Mouse (Mus musculus) retina, postnatal 7 days (tissue): ENCODE data around the gene Mapk8ip2.

Experiments used
- DNase-seq: peaks from one replicate; pipeline ENCODE4 v3.0.0-alpha.2; 2012; ENCODE audit warnings: low read depth, low spot score

Mapk8ip2 gene

DNA sequence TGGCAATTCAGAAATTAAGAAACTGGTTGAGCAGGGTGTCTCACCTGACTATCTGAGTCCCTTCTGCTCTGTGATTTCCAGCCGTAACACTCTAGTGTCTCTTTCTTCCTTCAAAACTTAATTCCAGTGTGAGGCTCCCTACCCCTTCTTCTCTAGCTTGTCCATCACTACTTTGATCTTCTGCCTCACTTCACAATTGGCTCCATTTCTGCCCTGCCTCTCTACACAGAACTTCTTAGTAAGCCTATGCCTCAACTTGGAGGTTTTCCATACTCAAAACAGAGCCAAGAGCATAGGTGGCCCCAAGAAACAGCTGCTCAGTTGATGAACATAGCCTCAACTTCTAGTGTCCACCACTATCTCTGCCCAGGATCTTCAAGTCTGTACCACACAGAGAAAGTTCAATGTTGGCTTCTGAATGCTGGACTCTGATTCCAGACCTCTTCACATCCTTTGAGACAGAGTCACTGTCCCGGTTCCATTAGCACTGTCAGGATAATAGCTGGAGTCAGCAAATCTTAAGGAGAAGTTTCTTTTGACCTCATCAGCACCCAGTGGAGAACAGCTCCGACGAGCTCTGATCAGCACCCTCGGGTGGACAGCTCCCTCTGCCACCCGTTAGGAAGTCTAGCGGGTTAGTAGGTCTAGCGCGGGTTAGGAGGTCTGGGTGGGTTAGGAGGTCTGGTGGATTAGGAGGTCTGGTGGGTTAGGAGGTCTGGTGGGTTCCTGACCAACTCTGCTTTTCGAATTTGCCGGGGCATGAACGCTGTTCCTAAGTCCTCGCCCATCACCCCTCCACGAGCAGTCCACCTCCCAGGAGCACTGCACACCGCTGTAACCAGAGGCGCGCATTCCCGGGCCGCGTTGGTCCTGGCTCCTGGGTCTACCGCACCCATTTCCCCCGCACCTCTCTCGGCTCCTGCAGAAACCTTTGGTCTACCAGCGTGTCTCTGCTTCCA is 528 bp upstream of the Mapk8ip2 start:
- peak; percentile 13 for DNase-seq

DNA sequence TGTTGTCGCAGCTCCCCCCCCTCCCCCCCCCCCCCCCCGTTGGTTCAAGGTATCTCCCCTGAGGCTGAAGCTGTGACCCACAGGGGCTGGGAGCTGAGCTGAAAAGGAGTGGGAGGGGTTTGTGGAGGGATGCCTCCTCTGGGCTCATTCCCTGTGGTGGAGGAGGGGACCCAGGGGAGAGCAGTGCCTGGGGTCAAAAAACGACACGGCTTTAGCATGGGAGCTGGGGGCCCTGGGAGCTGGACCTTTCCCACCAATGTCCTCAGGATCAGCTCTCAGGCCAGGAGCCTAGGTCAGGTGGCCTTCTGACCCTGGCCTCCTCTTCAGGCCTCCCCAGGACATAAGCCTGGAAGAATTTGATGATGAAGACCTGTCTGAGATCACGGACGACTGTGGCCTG is 1.1 kb downstream of the Mapk8ip2 start:
- no peak for DNase-seq

DNA sequence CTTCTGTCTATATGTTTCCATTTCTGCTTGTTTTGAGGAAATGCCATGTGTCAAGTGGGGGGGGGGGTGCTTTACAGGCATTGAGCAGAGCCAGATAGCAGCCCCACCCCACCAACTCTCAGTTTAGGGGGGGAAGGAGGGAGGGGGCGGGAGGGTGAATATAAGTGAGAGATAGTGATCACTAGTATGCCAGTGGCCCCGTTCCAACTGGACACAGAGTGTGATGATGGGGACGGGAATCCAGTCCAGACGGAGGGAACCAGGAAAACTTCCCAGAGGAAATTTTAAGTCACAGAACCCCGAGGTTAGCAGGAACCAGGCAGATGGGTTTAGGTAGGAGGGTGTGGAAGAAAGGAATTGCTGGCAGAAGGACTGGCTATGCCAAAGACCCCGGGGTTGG is 1.9 kb downstream of the Mapk8ip2 start:
- DNase-seq, result no peak

DNA sequence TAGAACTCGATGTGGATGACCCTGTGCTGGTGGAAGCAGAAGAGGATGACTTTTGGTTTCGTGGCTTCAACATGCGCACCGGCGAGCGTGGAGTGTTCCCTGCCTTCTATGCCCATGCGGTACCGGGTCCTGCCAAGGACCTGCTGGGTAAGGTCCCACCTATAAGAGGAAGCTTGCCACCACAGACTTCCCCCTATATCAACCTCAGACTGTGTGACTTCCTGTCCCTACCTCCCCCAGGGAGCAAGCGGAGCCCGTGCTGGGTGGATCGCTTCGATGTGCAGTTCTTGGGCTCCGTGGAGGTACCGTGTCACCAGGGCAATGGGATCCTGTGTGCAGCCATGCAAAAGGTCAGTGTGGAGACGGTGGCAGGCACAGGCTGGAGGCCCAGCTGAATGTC is 5.2 kb downstream of the Mapk8ip2 start:
- DNase-seq, result no peak

DNA sequence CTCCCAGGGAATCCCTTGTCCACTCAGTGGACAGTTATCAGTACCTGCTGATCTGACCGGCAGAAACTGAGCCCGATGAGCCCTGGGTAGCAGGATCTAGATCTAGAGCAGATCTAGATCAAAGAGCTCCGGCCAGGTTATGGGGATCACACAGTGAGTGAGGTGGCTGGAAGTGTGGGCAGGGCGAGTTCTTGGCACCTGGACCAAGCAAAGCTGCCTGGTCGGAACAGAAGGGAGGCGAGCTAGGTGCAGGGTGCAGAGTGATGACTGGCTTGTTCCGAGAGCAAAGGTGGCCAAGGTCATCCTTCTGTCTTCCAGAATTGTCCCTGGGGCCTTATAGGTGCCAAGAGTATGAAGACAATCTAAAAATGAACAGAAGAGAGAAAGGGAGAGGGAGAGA is 6.1 kb downstream of the Mapk8ip2 start:
- DNase-seq, result no peak

DNA sequence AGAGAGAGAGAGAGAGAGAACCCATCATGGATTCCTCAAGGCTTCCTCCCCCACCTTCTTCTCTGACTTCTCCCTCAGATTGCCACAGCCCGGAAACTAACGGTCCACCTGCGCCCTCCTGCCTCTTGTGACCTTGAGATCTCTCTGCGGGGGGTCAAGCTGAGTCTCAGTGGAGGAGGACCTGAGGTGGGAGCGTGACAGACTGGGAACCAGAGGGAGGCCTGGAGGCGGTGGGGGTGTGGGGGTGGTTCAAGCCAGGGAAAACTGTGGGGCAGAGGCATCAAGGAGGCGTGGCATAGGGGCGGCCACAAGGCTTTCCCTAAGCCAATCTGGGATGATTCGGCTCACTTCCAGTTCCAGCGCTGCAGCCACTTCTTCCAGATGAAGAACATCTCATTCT is 6.6 kb downstream of the Mapk8ip2 start:
- no peak for DNase-seq

DNA sequence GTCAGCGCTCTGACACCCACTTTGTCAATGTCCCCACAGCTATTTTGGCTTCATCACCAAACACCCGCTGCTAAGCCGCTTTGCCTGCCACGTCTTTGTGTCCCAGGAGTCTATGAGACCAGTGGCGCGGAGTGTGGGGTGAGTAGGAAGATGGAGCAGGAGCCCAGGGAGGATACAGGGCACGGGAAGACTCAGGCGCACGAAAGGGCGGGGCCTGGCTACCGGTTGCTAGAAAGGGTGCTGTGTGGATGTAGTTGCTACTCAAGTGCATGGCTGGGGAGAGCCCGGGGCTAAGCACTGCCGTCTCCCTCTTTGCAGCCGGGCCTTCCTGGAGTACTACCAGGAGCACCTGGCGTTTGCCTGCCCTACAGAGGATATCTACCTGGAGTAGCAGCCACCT is 7.6 kb downstream of the Mapk8ip2 start:
- no peak for DNase-seq

DNA sequence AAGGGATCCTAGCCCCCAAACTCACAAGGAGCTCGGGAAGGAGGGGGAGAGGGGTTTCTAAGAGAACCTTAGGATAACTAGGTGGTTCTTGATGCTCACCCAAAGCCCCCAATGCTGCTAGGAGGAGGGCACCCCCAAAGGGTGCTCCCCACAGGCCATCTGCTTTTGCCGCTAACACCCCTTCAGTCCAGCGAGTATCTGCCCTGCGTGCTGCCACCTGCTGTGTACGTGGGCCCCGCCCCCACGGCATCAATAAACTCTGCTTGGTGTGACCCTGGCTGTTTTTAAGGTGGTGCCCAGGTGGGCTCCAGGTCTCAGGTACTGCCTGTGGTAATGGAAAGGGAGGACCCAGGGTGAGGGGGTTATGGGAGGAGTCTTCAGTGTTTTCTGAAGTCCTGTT is 8.5 kb downstream of the Mapk8ip2 start:
- DNase-seq, result no peak

DNA sequence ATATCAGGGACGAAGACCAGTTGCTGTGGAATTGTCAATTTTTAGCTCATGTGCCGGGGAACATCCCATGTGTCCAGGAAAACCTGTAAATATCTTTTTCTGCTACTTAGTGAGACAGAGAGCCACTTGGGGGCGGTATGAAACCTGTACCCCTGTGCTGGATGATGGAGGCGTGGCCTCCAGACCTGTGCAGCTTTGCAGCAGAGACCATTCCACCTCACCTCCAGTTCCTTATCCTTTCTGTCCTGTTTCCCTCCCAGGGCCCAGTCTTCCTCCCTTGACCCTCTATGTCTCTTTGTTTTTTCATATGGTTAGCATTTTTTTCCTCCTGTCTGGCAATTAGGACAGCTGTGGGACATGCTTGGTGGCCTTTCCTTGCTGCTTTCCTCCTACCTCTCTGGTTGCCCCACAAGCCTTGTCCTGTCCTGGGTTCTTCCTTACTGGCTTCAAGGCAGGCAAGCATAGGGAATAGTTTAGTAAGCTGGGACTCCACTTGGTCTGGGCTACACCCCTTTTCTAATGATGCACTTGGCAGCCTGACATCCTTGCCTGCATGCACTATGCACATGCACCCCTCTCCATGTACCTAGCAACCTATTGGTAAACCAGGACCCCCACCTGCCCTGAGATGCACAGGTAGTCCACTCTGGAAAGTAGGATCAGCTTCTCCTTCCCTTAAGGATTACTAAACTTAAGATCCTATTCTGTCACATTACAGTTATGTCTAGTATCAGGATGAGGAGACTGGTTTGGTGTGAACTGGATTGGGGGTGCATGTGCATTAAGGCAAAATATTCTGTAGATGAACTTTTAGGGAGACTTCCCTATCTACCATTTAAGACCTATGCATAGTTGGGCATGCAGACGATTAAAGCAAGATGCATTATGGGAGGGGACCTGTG is 9.9 kb downstream of the Mapk8ip2 start:
- DNase-seq, result no peak

DNA sequence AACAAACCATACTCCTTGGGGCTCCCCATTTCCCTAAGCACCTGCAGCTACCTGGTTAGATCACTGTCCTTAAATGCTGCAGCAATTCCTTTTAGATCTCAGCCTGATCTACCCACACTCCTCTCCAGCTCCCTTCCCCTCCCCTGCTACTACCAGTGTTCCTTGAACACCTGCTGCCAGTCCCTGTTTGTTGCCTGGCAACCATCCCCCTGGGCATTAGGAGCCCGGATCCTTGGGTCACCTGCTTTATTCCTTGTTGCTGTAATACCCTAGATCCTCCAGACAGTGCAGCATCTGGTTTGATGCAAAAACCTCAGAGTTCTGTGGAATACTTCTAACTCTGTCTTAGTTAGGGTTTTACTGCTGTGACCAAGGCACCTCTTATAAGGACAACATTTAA is 11.3 kb downstream of the Mapk8ip2 start:
- DNase-seq, result peak; percentile 52

DNA sequence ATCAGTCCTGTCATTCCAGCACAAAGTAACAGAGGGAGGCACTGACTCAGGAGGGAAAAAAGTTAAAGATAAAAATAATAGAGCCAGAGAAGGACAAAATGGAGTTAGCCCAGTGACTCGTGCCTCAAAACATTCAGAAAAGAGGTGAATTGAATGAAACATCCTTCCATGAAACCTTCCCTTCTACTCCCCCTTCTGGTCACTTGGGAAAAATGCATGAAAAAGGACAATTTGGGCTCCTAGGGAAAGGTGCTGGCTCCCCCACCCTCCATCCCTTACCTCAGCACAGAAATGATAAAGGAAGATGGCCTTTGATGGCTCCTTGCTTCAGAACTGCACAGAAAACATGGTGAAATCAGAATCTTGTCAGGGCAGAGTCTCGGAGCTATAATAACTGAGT is 14.9 kb downstream of the Mapk8ip2 start:
- peak; percentile 19 for DNase-seq

DNA sequence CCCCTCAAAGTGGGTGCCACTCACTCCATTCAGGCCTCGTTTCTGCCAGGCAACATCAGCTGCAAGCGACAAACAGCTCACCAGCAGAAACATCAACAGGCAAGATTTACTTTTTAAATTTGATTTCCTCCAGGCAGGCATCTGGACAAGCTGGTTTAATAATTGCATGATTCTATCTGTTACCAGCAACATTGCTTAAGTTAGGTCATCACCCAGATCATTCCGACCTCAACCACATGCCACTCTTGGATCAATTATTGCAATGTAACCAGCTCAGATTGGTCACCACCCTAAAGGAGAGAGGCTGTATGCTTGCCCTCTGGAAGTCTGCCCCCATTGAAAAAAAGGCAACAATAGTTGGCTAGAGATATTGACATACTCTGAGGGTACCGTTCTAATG is 17.8 kb downstream of the Mapk8ip2 start:
- no peak for DNase-seq

DNA sequence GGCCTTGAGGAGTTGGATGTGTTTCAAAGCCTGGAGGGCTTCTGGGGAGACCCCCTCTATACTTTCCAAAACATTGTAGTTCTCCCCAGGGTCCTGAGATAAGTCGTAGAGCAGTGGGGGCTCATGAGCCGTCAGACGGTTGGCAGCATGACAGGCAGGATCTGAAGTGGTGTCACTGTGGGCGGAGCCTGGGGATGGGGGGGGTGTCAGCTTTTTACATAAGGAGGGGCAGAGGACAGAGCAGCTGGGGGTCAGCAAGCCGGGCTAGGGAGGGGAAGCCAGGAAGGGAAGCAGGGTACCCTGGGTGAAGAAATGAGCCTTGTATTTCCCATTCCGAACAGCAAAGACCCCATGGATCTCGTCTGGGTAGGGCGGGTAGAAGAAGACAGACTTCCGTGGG is 19.7 kb downstream of the Mapk8ip2 start:
- DNase-seq, result no peak

DNA sequence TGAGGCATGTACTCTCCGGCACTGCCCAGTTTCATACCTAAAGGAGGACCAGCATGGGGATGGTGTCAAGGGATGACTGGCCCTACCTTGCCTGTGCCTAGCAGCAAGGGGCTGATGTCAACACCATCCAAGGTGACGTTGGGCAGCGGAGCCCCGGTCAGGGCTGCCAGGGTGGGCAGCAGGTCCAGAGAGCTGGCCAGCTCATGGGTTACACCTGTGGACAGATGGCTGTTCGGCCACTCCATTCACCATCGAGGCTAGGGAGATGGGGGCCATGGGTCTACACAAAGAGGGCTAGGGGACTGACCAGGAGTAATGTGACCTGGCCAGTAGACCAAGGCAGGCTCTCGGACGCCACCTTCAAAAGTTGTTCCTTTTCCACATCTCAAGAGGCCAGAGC is 20.2 kb downstream of the Mapk8ip2 start:
- no peak for DNase-seq

DNA sequence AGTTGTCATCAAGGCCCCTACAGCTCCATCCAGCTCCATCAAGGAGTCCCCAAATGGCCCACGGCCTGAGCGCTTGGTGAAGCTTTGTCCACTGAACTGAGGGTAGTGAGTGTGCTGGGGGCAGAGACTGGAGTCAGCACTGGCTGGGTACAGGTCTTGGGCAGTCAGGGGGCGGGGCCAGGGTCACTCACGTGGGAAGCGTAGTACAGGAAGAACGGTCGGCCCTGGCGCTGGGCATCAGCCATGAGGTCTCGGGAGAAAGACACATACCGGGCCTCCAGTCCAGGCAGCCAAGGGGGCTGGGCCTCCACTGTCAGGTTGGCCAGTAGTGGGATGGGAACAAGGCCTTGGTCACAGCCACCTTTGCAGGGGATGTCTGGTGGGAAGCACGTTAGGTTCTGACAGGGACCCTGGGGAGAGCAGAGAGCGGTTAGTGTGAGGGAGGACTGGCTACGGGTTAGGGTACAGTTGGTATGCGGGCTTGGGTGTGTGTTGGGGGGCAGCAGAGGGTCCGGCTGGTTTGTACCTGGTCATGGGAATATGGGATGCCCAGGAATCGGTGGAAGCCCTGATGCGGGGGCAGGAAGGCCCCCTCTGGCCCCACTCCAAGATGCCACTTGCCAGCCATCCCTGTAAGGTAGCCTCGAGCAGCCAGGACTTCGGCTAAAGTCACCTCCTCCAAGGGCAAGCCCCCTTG is 21.0 kb downstream of the Mapk8ip2 start:
- DNase-seq, result no peak

DNA sequence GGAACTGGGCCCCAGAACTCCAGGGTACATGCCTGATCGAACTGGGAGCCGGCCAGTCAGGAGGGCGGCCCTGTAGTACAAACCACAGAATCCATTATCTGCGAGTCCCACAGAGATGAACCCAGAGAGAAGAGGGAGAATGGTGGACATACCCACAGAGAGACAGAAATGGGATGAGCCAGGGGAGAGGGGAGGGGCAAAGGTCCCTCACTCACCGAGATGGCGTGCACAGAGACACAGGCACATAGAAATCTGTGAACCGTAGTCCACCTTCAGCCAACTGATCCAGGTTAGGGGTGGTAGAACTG is 21.5 kb downstream of the Mapk8ip2 start:
- DNase-seq, result no peak

DNA sequence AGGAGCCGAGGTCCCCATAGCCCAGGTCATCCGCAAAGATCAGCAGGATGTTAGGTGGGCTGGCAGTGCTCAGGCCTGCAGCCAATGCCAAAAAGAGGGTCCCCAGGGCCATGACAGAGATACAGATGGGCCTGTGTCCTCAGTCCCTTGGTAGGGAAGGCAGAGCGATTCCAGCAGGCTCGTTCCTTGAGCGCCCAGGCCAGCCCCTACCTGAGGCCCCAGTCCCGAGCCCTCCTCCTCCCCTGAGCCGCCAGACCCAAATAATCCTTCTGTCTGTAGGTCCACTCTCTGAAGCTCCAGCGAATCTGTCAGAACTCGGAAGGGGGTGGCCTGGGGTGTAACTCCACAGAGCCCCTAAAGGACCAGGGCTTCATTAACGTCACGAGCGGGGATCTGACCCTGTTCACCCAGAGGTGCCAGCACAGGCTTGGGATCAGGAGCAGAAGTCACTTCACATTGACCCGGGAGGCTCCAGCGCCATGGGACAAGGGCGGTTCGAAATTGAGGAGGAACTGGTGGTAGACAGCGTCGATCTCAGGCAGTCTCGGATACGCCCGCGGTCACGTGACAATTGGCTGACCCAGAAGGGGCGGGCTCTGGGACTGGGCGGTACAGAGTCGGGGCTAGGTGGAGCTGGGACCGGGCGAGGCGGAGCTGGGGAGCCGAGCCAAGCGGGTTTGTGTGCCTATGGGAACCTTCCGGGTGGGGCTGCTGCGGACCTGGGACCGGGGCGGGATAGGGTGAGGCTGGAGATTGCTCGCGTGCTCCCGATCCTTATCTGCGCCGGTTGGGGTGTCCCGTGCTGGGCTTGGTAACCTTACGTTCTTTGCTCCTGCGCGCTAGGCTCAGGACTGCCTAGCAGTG is 22.1 kb downstream of the Mapk8ip2 start:
- DNase-seq, result peak; percentile 70

DNA sequence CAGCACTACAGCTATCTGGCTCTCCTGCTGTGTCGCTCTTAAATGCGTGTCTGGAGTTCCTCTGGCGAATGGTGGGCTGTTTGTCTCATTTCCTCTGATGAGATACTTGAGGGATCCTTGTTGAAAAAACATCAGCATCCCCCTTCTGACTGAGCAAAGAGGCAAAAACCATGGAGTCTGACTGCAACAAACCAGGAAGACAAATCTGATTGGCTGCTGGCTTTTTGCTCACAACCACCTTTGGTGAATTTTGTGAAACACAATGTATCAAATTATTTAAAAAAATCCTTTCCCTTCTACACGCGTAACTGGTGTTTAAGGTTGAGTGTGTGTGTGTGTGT is 22.7 kb downstream of the Mapk8ip2 start:
- no peak for DNase-seq

DNA sequence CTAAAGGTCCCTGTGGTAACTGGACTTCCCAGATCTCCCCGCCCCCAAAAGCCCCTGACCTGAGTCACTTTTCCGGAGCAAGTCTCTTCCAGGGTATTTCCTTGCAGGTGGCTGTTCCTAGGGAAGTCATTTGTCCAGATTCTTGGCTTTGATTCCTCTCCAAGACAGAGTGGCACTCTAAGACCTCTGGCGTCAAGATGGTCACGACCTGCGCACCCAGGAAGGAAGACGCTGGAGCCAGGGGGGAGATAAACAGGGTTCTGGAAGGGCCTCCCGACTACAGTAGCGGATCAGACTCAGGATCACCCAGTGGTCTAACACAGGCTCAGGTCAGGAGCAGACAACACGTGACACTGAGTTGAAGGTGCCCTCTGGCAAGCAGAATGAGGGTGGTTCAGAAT is 23.4 kb downstream of the Mapk8ip2 start, which contains the start of gene Arsa:
TSS of gene Arsa (minus strand) at position 335 of the 401 bp plus-strand sequence.
- no peak for DNase-seq

DNA sequence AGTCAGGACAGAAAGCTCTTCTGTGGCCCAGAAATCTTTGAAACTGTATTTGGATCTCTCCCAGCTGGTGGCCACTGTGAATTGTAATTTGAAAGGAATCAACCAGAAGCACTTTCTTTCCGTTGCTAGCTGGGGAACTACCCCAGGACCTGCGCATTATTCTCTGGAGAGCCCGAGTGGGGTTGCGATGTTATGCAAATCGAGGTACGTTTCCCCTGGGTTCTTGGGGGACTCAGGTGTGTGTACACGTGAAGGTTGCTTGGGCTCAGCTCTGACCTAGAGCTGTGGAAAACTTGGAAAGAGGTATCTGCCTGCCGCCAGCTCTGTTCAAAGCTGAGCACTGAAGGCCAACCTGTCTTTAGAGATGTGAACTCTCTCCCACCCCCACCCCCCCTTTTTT is 24.1 kb downstream of the Mapk8ip2 start:
- no peak for DNase-seq

DNA sequence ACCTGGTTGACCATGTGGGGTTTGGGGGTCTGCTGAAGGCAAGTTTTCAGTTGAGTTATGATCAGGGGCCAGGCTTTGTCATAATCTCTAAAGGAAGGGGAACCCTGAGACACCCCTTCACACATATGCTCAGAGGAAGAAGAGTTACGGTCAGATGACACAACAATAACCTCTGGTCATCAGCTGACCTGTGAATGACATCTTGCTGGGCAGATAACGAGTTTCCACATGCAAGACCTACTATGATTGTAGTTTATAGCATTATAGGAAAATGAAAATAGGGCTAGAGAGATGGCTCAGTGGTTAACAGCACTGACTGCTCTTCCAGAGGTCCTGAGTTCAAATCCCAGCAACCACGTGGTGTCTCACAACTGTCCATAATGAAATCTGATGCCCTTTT is 24.9 kb downstream of the Mapk8ip2 start:
- no peak for DNase-seq
